Mouse (Mus musculus) lung, postnatal 0 days (tissue): ENCODE results near the gene Mucl3.

Experiments used
- CTCF ChIP-seq: IDR thresholded peaks from 2 replicates; pipeline ENCODE4 v1.5.1; 2016; ENCODE audit warnings: antibody characterized with exemption, mild to moderate bottlenecking
- EP300 ChIP-seq: IDR thresholded peaks from 2 replicates; pipeline ENCODE4 v1.6.1; 2016; ENCODE audit warnings: antibody characterized with exemption, mild to moderate bottlenecking, control low read depth

- peak; percentile 88 for TF ChIP-seq CTCF
- TF ChIP-seq EP300 = no peak
Observed at GRCm38 (mm10) chr17:35590410-35591218, 52.9 kb downstream of the Mucl3 start.
